Mouse (Mus musculus) forelimb bud, embryonic 11.5 days (tissue): Measurements from ENCODE around the gene Borcs6.
A peak's percentile ranks its signal among the peaks of the same experiment; 100 is the strongest.
"Not testable (repeated sequence)": the region's sequence is repeated elsewhere in the genome, so short reads cannot be mapped to it uniquely, and the experiment has no call there.

Source experiments
- DNase-seq: peaks from one replicate; pipeline ENCODE4 v3.0.0-alpha.2; 2012; ENCODE audit warnings: low read depth, low spot score

Gene Borcs6

GRCm38 (mm10) chr11:69088856-69089615 is 29.5 kb downstream of the Borcs6 start:
- no peak for DNase-seq

DNA sequence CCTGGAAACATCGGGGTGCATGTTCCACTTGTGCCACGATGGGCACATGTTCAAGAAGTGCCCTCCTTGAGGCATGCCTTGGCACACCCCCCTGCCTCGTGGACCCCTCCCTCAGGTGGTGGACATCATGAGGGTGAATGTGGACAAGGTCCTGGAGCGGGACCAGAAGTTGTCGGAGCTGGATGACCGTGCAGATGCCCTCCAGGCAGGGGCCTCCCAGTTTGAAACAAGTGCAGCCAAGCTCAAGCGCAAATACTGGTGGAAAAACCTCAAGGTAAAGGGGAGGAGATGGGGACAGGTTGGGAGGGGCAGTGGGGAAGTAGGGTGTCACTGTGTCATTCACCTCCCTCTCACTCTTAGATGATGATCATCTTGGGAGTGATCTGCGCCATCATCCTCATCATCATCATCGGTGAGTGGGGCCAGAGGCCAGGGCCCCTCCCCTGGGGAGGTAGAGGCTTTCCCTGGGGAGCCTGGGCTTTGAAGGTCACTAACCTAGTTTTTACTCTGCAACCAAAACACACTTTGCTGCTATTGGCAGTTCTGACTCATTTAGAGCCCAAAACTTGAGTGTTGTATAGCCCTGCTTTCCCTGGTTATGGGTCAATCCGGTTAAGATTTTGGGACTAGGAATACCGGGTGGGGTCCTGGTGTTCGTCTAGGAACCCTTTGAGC is 30.2 kb downstream of the Borcs6 start:
- no peak for DNase-seq

DNA sequence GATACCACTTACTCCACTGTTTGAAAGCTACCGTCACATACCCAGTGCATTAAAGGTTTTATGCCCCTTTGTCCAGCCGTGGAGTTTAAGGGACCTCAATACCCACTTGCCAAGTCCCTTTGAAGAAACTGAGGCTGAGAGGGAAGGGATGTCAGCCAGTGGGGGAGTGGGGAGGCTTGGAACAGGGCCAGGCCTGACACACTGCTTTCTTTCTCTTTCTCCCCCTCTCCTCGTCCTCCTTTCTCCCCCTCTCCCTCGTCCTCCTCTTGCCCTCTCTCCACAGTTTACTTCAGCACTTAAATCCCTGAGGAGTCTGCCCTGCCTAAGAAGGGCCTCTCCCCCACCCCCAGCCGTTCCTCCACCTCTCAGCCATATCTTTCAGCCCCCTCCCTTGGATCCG is 30.9 kb downstream of the Borcs6 start:
- no peak for DNase-seq

DNA sequence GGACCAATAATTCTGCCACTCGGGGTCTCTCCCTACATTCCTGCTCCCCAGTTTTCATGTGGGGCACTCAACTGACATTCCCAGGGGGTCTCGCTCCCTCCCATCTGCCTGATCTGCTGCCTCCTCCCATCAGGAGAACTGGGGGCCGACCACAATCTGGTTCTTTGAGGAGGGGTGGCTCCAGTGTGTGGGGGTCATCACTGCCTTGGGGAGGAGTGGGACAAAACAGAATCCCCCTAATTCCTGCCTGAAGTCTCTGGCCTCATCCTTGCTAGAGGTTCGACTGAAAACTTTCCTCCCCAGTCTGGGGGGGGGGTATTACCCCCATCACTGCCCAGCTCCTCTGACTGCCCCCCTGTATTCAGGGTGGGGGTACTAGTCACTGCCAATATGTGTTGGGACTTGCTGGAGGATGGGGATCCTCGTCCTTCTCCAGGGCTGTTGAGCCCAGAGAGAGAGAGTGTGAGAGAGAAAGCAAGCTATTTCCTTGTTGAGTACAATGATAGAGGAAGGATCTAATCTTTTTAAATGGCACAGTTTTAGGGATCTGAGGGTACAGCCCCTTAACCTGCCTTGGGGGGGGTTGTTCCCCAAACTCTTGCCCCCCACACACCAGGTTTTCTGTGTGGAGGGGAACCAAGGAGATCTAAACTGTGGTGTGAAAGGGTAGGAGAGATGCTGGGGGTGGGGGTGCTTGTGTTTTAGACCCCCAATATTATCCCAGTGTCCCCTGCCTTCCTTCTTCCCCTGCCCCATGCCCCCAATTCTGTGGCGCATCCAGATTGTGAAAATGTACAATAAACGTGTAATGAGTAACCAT is 32.3 kb downstream of the Borcs6 start:
- no peak for DNase-seq

DNA sequence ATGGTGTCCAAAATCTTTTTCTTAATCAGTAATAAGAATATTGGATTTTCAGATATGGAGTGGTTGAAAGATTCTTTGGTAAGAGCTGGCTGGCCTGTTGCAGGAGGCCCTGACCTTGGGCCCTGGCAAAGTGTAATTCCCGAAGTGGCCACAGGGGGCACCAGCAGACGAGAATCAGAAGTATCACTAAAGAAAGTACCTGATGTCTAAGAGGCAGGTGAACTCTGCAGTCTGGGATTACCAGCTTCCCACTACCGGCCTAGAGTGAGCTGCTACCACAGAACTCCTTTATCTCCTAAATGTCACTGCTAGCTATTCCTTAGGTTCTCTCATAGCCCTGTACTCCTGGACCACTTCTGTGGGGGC is 32.9 kb downstream of the Borcs6 start:
- peak; percentile 76 for DNase-seq

DNA sequence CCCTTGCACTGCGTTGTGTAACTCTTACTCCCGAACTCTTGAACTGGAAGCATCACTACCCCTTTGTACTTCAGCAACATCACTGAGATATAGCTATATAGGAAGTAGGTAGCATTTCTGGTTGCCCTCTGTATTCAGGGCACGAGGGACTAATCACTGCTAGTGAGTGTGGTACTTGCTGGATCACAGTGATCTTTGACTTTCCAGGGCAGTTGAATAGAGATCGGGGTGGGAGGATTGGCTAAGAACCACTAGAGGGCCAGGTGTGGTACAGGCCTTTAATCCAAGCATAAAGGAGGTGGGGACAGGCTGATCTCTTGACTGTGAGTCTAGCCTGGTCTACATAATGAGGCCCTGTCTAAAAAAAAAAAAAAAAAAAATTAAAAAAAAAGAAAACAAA is 33.4 kb downstream of the Borcs6 start:
- DNase-seq: no peak

DNA sequence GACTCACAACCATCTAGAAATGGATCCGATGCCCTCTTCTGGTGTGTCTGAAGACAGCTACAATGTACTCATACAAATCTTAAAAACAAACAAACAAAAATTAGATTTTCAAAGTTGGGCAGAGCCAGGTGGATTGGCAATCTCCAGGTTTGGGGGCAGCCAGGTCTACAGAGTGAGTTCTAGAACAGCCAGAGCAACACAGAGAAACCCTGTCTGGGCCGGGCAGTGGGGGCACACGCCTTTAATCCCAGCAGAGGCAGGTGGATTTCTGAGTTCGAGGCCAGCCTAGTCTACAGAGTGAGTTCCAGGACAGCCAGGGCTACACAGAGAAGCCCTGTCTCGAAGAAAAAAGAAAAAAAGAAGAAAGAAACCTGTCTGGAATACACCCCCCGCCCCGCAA is 34.3 kb downstream of the Borcs6 start:
- not testable (repeated sequence) for DNase-seq

DNA sequence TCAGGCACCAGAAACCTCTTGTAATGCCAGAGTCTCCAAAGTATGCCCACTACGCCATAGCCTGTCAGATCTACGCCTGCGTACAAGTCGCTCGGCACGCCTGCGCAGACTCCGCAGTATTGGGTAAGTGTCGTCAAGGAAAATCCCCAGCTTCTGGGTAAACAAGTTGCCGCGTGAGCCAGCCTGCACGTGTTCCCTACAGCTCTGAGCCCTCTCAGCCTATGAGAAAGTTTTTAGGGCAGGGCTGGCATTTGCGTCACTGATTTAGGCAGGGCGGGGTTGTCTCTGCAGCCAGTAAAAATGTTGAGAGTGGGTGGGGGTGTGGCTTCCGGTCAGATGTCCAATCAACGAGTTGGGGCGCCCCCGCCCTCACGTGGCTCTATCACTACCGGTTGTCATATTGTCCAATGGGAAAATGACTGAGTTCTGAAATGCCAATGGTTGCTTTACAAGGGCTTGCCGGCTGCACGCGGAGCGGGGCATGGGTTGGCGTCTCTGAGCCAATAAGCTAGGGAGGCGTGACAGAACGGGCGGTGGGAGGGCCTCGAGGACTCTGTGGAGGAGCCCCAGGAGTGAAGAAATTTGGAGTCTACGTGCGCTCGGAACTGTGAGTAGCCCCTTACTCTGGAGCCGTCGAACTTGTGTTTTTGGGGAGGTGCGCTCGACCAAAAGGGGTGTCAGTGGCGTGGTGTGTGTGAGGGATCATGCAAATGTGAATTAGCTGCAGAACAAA is 35.3 kb downstream of the Borcs6 start, which contains the start of gene Per1:
Gene Per1, plus strand, starts transcription at position 521 of the 733 bp plus-strand sequence.
- DNase-seq: peak; percentile 99

- no peak for DNase-seq
These were observed 36.2 kb downstream of the Borcs6 start for GRCm38 (mm10) chr11:69095511-69096231.

GRCm38 (mm10) chr11:69096360-69096986 is 37.0 kb downstream of the Borcs6 start:
- DNase-seq: no peak

DNA sequence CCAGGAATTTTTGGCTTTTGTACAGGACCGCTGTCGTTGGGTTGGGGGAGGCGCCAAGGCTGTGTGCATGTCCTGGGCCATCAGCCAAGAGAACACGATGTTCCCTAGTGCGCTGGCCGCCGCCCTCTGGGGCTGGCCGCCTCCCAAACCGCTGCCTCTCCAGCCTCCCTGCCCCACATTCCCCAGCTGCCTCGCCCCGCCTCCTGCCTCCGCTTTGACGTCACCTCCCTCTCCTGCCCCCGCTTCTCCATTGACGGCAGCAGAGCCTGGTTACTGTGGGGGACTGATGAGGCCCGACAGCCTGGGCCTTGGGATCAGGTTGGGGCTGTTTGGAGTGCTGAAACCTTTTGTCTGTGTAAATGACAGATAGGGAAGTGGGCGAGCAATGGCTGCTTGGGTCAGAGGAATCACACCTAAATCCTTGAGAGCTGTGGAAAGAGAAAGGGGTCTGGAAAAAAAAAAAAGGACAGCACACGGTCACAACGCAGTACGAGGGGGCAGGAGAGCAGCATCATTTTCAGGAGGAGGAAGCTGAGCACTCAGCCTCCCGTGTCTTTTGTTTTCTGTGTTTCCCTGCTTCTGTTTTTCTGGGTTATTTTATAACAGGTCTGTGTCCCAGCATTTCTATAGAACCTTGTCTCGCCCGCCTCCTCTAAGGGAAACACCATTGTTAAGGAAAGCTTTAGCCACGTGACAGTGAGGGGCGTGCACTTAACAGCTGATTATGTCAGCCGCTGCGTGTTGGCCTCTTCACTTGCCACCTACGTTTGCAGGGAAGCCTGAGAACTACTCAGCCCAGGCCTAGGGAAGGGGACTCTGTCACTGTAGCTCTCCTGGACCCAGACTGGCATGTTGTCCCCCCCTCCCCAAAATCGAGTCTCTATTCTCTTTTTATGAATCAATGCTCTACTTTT is 37.7 kb downstream of the Borcs6 start:
- DNase-seq: peak; percentile 76

DNA sequence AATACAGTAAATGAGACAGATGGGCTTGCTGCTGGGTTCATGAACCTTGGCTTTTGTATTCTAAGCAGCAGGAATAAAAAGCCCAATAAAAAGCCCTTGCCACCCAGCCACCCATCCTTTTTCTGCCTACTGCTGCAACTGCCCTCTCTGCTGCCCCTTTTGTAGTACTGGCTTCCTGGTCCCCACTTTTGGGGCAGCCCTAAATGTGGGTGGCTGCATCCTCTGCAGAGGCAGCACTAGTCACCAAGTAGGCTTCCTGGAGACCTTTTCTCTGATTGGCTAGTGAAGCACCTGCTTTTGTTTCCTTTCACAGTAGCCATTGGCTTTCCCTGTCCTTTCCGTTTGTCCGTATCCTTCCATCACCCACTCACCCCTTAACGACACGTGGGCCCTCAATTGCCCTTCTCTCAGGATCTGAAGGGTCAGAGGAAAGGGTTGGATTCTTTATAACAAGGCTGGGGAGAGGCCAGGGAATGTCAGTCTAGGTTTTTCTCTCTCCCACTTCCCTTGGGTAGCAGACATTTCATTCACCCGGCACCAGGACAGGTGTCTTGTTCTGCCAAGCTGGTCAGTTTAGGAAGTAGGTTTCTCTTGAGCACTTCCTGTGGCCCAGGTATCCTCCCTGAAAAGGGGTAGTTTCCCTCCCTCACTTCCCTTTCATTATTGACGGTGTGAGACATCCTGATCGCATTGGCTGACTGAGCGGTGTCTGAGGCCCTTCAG is 38.7 kb downstream of the Borcs6 start:
- DNase-seq: no peak

- DNase-seq: peak; percentile 90
These were observed 39.2 kb downstream of the Borcs6 start for GRCm38 (mm10) chr11:69098762-69099091.

DNA sequence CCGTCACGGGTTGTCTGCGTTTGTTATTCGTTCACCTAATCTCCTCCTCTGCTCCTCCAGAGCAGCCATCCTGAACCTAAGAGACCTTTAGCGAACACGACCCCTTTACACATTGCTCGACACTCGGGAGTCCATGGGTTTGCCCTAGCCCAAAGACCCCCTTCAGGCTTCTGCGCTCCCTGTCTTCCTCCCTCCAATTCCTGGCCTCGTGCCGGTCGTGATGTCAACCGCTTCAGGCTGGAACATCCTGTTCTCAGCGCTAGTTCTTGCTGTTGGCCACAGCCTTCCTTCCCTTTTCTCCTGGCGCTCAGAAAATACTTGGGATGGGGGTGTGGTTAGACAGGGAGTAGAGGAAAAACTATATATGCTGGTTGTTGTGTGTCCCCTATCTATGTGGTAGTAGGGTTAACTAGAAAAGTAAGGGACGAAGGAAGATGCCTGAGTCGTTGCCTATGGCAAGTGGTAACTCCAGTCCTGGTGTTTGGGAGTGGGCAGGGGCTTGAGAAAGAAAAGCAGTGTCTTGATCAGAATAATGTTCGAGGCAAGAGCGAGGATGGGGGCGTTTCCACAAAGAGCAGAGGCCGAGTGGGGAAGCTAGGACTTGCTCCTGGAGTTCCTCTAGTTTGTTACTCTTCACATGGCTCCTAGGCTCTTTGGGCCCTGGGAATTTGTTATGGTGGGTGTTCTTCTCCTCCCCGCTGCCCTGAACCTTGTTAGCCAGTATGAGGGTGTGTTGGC is 39.8 kb downstream of the Borcs6 start:
- no peak for DNase-seq

- DNase-seq: peak; percentile 82
These were observed 40.4 kb downstream of the Borcs6 start for GRCm38 (mm10) chr11:69099915-69100345.

DNA sequence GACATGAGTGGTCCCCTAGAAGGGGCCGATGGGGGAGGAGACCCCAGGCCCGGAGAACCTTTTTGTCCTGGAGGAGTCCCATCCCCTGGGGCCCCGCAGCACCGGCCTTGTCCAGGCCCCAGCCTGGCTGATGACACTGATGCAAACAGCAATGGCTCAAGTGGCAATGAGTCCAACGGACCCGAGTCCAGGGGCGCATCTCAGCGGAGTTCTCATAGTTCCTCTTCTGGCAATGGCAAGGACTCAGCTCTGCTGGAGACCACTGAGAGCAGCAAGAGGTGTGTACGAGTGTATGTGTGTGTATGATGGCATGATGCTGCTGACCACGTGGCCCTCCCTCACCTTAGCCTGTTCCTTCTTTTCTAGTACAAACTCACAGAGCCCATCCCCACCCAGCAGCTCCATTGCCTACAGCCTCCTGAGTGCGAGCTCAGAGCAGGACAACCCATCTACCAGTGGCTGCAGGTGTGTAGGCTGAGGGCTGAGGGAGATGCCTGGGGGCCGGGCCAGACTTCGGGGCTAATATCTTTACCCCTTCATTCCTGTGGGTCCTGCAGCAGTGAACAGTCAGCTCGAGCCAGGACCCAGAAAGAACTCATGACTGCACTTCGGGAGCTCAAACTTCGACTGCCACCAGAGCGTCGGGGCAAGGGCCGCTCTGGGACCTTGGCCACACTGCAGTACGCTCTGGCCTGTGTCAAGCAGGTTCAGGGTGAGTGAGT is 41.3 kb downstream of the Borcs6 start:
- DNase-seq: no peak

GRCm38 (mm10) chr11:69101604-69102402 is 42.3 kb downstream of the Borcs6 start:
- DNase-seq: no peak
